Mouse (Mus musculus): ENCODE measurements around the gene Rbm8a. TPM values are rescaled to one million over a fixed set of nuclear protein-coding genes. Genes with fewer than 3 reads are reported as not detected.
"Not testable (repeated sequence)": the region's sequence is repeated elsewhere in the genome, so short reads cannot be mapped to it uniquely, and the experiment has no call there.

The Rbm8a gene
- total RNA-seq, 1 experiment from 2014 or later = 86.3 TPM

- no peak for ATAC-seq (replicated peaks in 1 of 2; ENCODE audit: insufficient read depth in 1 of 2, low FRiP score in 2 of 2, low TSS enrichment in 1 of 2, low read depth in 1 of 2, poor library complexity in 2 of 2, severe bottlenecking in 2 of 2)
These were observed 33.1 kb downstream of the Rbm8a start for GRCm38 (mm10) chr3:96662731-96663316.

- ATAC-seq (replicated peaks in 1 of 2; ENCODE audit: insufficient read depth in 1 of 2, low FRiP score in 2 of 2, low TSS enrichment in 1 of 2, low read depth in 1 of 2, poor library complexity in 2 of 2, severe bottlenecking in 2 of 2) = peak; percentile 82
These were observed 33.9 kb downstream of the Rbm8a start for GRCm38 (mm10) chr3:96663432-96664239.

GRCm38 (mm10) chr3:96665732-96666363 lies 36.1 kb downstream of the Rbm8a start:
- ATAC-seq (replicated peaks in 1 of 2; ENCODE audit: insufficient read depth in 1 of 2, low FRiP score in 2 of 2, low TSS enrichment in 1 of 2, low read depth in 1 of 2, poor library complexity in 2 of 2, severe bottlenecking in 2 of 2) = not testable (repeated sequence)

GRCm38 (mm10) chr3:96666916-96667315 lies 37.2 kb downstream of the Rbm8a start:
- no peak for ATAC-seq (replicated peaks in 1 of 2; ENCODE audit: insufficient read depth in 1 of 2, low FRiP score in 2 of 2, low TSS enrichment in 1 of 2, low read depth in 1 of 2, poor library complexity in 2 of 2, severe bottlenecking in 2 of 2)

- ATAC-seq (replicated peaks in 1 of 2; ENCODE audit: insufficient read depth in 1 of 2, low FRiP score in 2 of 2, low TSS enrichment in 1 of 2, low read depth in 1 of 2, poor library complexity in 2 of 2, severe bottlenecking in 2 of 2) = no peak
These were observed 37.6 kb downstream of the Rbm8a start for GRCm38 (mm10) chr3:96667316-96667715.

GRCm38 (mm10) chr3:96668424-96669067 lies 38.8 kb downstream of the Rbm8a start:
- no peak for ATAC-seq (replicated peaks in 1 of 2; ENCODE audit: insufficient read depth in 1 of 2, low FRiP score in 2 of 2, low TSS enrichment in 1 of 2, low read depth in 1 of 2, poor library complexity in 2 of 2, severe bottlenecking in 2 of 2)

- ATAC-seq (replicated peaks in 1 of 2; ENCODE audit: insufficient read depth in 1 of 2, low FRiP score in 2 of 2, low TSS enrichment in 1 of 2, low read depth in 1 of 2, poor library complexity in 2 of 2, severe bottlenecking in 2 of 2) = peak; percentile 96 to 98
These were observed 40.2 kb downstream of the Rbm8a start, which contains the start of gene Ankrd35 for GRCm38 (mm10) chr3:96669727-96670468. TSS of gene Ankrd35 (plus strand) at chr3:96670131.

- no peak for ATAC-seq (replicated peaks in 1 of 2; ENCODE audit: insufficient read depth in 1 of 2, low FRiP score in 2 of 2, low TSS enrichment in 1 of 2, low read depth in 1 of 2, poor library complexity in 2 of 2, severe bottlenecking in 2 of 2)
These were observed 41.8 kb downstream of the Rbm8a start for GRCm38 (mm10) chr3:96671519-96671918.

- no peak for ATAC-seq (replicated peaks in 1 of 2; ENCODE audit: insufficient read depth in 1 of 2, low FRiP score in 2 of 2, low TSS enrichment in 1 of 2, low read depth in 1 of 2, poor library complexity in 2 of 2, severe bottlenecking in 2 of 2)
These were observed 43.8 kb downstream of the Rbm8a start for GRCm38 (mm10) chr3:96673514-96673913.

GRCm38 (mm10) chr3:96674442-96674841 lies 44.7 kb downstream of the Rbm8a start:
- ATAC-seq (replicated peaks in 1 of 2; ENCODE audit: insufficient read depth in 1 of 2, low FRiP score in 2 of 2, low TSS enrichment in 1 of 2, low read depth in 1 of 2, poor library complexity in 2 of 2, severe bottlenecking in 2 of 2) = no peak

- no peak for ATAC-seq (replicated peaks in 1 of 2; ENCODE audit: insufficient read depth in 1 of 2, low FRiP score in 2 of 2, low TSS enrichment in 1 of 2, low read depth in 1 of 2, poor library complexity in 2 of 2, severe bottlenecking in 2 of 2)
These were observed 45.4 kb downstream of the Rbm8a start for GRCm38 (mm10) chr3:96675171-96675570.

- ATAC-seq (replicated peaks in 1 of 2; ENCODE audit: insufficient read depth in 1 of 2, low FRiP score in 2 of 2, low TSS enrichment in 1 of 2, low read depth in 1 of 2, poor library complexity in 2 of 2, severe bottlenecking in 2 of 2) = no peak
These were observed 46.0 kb downstream of the Rbm8a start for GRCm38 (mm10) chr3:96675690-96676089.

GRCm38 (mm10) chr3:96678456-96678855 lies 48.7 kb downstream of the Rbm8a start:
- no peak for ATAC-seq (replicated peaks in 1 of 2; ENCODE audit: insufficient read depth in 1 of 2, low FRiP score in 2 of 2, low TSS enrichment in 1 of 2, low read depth in 1 of 2, poor library complexity in 2 of 2, severe bottlenecking in 2 of 2)

GRCm38 (mm10) chr3:96679159-96679674 lies 49.5 kb downstream of the Rbm8a start:
- ATAC-seq (replicated peaks in 1 of 2; ENCODE audit: insufficient read depth in 1 of 2, low FRiP score in 2 of 2, low TSS enrichment in 1 of 2, low read depth in 1 of 2, poor library complexity in 2 of 2, severe bottlenecking in 2 of 2) = no peak

GRCm38 (mm10) chr3:96680269-96680956 lies 50.7 kb downstream of the Rbm8a start:
- no peak for ATAC-seq (replicated peaks in 1 of 2; ENCODE audit: insufficient read depth in 1 of 2, low FRiP score in 2 of 2, low TSS enrichment in 1 of 2, low read depth in 1 of 2, poor library complexity in 2 of 2, severe bottlenecking in 2 of 2)

Data from hematopoietic stem cell, adult 5-6 weeks (primary cell).